Mouse (Mus musculus) limb, embryonic 13.5 days (tissue): ENCODE measurements around the gene Gabrb2. TPM values are rescaled to one million over a fixed set of nuclear protein-coding genes. Genes with fewer than 3 reads are reported as not detected.

Experiments
- ATAC-seq: fragments of 200-750 bp; cut with Nextera tagmentation; 2 replicates; pipeline ENCODE4 v1.8.0; 2017; ENCODE audit warnings: low read depth, moderate number of reproducible peaks, moderate TSS enrichment; ENCODE audit not compliant: low FRiP score
- H3K27ac ChIP-seq: fragments of 300-500 bp; sonication (generic); 2 replicates; pipeline ENCODE4 v1.5.1; 2015; ENCODE audit warnings: inconsistent platforms, mild to moderate bottlenecking, moderate library complexity
- H3K27me3 ChIP-seq: fragments of 300-500 bp; sonication (generic); 2 replicates; pipeline ENCODE4 v1.6.1; 2015; ENCODE audit warnings: mild to moderate bottlenecking, inconsistent platforms
- H3K36me3 ChIP-seq: fragments of 300-500 bp; sonication (generic); 2 replicates; pipeline ENCODE4 v1.6.1; 2015; ENCODE audit warnings: inconsistent platforms, mild to moderate bottlenecking, moderate library complexity
- H3K4me1 ChIP-seq: fragments of 300-500 bp; sonication (generic); 2 replicates; pipeline ENCODE4 v1.6.1; 2015; ENCODE audit warnings: inconsistent platforms
- H3K4me2 ChIP-seq: fragments of 300-500 bp; sonication (generic); replicated peaks from 2 replicates; pipeline ENCODE4 v1.6.1; 2015; ENCODE audit warnings: inconsistent platforms, mild to moderate bottlenecking, moderate library complexity
- H3K4me3 ChIP-seq: fragments of 300-500 bp; sonication (generic); 2 replicates; pipeline ENCODE4 v1.5.1; 2015; ENCODE audit warnings: moderate library complexity, mild to moderate bottlenecking, inconsistent platforms
- H3K9ac ChIP-seq: fragments of 300-500 bp; sonication (generic); 2 replicates; pipeline ENCODE4 v1.6.1; 2015; ENCODE audit warnings: mild to moderate bottlenecking, inconsistent platforms
- H3K9me3 ChIP-seq: fragments of 300-500 bp; sonication (generic); 2 replicates; pipeline ENCODE4 v1.6.1; 2016; ENCODE audit warnings: inconsistent platforms
- WGBS: fragments of 180-500 bp; shearing (Covaris S2); methylation state at CpG from one replicate; pipeline ENCODE4 v1.1.7; 2015; 5-methylcytosine and 5-hydroxymethylcytosine counted together
- polyA plus RNA-seq: library from polyadenylated mRNA; unstranded; fragments of >200 nt; fragmentation: Nextera tagmentation; extraction: Ambion mirVana; gene quantifications from 2 replicates; pipeline ENCODE4 v1.2.1, GENCODE M21; 2015

Gabrb2 gene
- polyA plus RNA-seq, 1 experiment from 2014 or later = 1.5 TPM

DNA sequence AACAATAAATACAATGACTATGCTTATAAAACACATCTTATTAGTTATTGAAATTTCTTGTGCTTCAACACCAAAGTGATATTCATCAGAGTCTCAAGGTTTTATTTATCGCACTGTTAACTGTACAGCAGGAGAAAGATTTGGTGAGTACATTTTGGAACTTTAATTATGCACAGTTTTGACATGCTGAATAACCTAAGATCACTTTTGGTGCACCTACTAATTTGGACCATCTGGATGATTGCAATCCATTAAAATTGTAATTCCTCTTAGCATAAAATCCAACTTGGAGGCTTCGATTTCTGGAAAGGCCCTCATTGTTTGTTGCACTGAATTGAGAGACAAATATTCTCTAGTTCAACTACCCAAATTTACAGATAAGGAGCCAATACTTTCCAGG, 123.3 kb downstream of the Gabrb2 start:
- 84% methylated on average over 2 of the region's 2 CpGs for WGBS
- Histone ChIP-seq H3K9me3 (no peaks in the 10 kb centered on the region), H3K4me1 (no peaks in the 10 kb centered on the region), H3K36me3 (no peaks in the 10 kb centered on the region), H3K4me3 (no peak overlapping the region), H3K27ac (no peak overlapping the region), H3K4me2 (no peak overlapping the region), H3K9ac (no peak overlapping the region), H3K27me3 (no peaks in the 10 kb centered on the region)
- ATAC-seq = no peak

DNA sequence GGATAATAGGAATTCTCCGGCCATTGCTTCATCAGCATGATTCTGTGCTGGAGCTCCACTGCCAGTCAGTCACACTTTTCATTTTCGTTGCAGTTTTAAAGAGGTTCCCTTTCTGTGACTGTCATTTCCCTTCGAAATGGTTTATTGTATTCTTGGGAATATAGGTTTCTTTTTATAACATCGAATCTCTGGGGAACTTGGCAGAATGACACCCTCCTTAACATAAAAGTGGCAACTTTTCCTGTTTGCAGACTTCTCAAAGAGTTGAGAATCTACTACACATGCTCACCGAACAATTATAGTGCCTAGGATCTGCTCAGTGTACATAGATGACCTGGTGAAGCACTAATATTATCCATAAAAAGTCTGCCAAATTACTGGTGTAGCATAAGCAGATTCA, 146.5 kb downstream of the Gabrb2 start:
- Histone ChIP-seq H3K27me3 (no peaks in the 10 kb centered on the region), H3K4me1 (no peaks in the 10 kb centered on the region), H3K4me3 (no peak overlapping the region), H3K9ac (no peak overlapping the region), H3K9me3 (no peaks in the 10 kb centered on the region), H3K36me3 (no peaks in the 10 kb centered on the region), H3K4me2 (no peak overlapping the region), H3K27ac (no peak overlapping the region)
- no peak for ATAC-seq
- 83% methylated on average over 5 of the region's 5 CpGs for WGBS

DNA sequence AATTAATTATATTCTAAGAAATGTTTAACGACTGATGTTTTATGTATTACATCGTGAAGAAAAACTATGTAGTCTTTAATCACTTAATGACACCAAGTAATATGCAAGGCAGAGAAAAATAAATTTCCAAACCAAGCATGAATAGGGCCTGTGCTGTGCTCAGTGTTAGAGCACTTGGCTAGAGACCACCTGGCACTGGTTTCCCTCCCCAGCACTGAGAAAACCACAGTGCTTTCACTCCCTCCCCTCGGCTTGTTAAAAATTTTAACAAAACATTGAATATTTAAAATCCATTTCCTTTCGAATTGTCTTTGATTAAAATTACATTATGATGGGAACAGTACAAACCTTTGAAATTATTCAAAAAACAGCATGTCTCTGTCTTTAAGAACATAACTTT, 151.9 kb downstream of the Gabrb2 start:
- no peak overlapping the region for H3K27ac ChIP-seq
- no peaks in the 10 kb centered on the region for H3K4me1 ChIP-seq
- no peaks in the 10 kb centered on the region for H3K36me3 ChIP-seq
- 73% methylated on average over 4 of the region's 4 CpGs for WGBS
- H3K4me2 ChIP-seq = no peak overlapping the region
- H3K27me3 ChIP-seq = no peaks in the 10 kb centered on the region
- no peak overlapping the region for H3K9ac ChIP-seq
- H3K4me3 ChIP-seq = no peak overlapping the region
- no peaks in the 10 kb centered on the region for H3K9me3 ChIP-seq
- ATAC-seq = no peak

GRCm38 (mm10) chr11:42575146-42575873, 155.8 kb downstream of the Gabrb2 start:
- 78% methylated on average over 3 of the region's 3 CpGs for WGBS
- Histone ChIP-seq H3K4me2 (no peak overlapping the region), H3K4me1 (no peaks in the 10 kb centered on the region)

GRCm38 (mm10) chr11:42579804-42580203, 160.2 kb downstream of the Gabrb2 start:
- WGBS = 77% methylated on average over 6 of the region's 6 CpGs
- ATAC-seq = no peak
- Histone ChIP-seq H3K9me3 (no peaks in the 10 kb centered on the region), H3K36me3 (no peaks in the 10 kb centered on the region), H3K9ac (no peak overlapping the region), H3K4me3 (no peak overlapping the region), H3K27ac (no peak overlapping the region), H3K4me2 (no peak overlapping the region), H3K4me1 (no peaks in the 10 kb centered on the region), H3K27me3 (no peaks in the 10 kb centered on the region)

More at GRCm38 (mm10) chr11:42575146-42575873, 155.8 kb downstream of the Gabrb2 start:
- H3K36me3 ChIP-seq = no peaks in the 10 kb centered on the region
- no peak overlapping the region for H3K27ac ChIP-seq
- ATAC-seq = no peak
- H3K4me3 ChIP-seq = no peak overlapping the region
- H3K9me3 ChIP-seq = no peaks in the 10 kb centered on the region
- no peak overlapping the region for H3K9ac ChIP-seq
- no peaks in the 10 kb centered on the region for H3K27me3 ChIP-seq

DNA sequence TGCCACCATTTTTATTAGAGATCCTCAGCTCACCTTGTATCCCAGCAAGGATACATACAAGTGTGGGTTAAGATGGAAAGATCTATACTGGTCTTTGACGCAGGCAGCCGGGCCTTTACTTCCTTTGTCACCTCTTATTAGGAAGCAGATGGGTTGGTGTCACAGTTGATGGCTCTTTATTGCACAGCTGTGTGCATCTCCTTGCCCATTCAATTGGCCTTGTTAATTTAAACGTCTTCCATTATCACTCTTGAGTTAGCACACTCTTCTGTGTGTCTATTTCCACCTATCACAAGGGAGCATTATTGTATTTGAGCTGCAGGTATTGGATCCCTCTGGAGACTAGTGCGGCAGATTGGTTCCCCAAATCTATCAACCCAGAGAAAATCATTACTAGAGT, 161.6 kb downstream of the Gabrb2 start:
- H3K9me3 ChIP-seq = no peaks in the 10 kb centered on the region
- 79% methylated on average over 4 of the region's 4 CpGs for WGBS
- H3K36me3 ChIP-seq = no peaks in the 10 kb centered on the region
- ATAC-seq = no peak
- H3K27ac ChIP-seq = no peak overlapping the region
- H3K27me3 ChIP-seq = no peaks in the 10 kb centered on the region
- no peak overlapping the region for H3K4me2 ChIP-seq
- no peak overlapping the region for H3K4me3 ChIP-seq
- no peak overlapping the region for H3K9ac ChIP-seq
- no peaks in the 10 kb centered on the region for H3K4me1 ChIP-seq

- Histone ChIP-seq H3K27ac (no peak overlapping the region), H3K4me2 (no peak overlapping the region), H3K9ac (no peak overlapping the region), H3K9me3 (no peaks in the 10 kb centered on the region), H3K4me3 (no peak overlapping the region), H3K4me1 (no peaks in the 10 kb centered on the region), H3K36me3 (no peaks in the 10 kb centered on the region), H3K27me3 (no peaks in the 10 kb centered on the region)
- ATAC-seq = no peak
Observed at GRCm38 (mm10) chr11:42581753-42582152, 162.2 kb downstream of the Gabrb2 start.

GRCm38 (mm10) chr11:42592418-42592817, 172.9 kb downstream of the Gabrb2 start:
- Histone ChIP-seq H3K27ac (no peak overlapping the region), H3K4me1 (no peaks in the 10 kb centered on the region), H3K4me3 (no peak overlapping the region), H3K9ac (no peak overlapping the region), H3K36me3 (no peaks in the 10 kb centered on the region), H3K27me3 (no peaks in the 10 kb centered on the region), H3K9me3 (no peaks in the 10 kb centered on the region), H3K4me2 (no peak overlapping the region)
- 84% methylated on average over 3 of the region's 3 CpGs for WGBS
- ATAC-seq = no peak

DNA sequence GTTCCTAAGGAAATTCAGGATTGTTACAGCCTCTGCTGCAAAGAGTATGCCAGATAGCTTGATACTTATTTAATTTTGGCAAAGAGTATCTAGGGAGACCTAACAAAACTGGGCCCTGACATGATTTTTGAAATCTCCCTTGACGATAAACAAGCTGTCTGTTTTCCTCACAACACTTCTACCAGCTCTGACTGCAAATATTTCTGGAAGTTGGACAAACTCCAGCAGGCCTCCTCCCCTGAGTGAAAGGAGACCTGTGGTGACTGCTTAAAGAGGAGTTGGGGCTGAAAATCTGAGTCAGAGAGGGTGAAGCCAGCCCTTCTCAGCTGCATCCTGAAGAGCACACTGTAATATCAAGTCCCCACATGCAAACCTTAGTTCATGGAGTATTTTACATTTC, 186.7 kb downstream of the Gabrb2 start:
- 78% methylated on average over 1 of the region's 1 CpGs for WGBS

GRCm38 (mm10) chr11:42609128-42609763, 189.7 kb downstream of the Gabrb2 start:
- no peaks in the 10 kb centered on the region for H3K9me3 ChIP-seq
- H3K4me2 ChIP-seq = no peak overlapping the region
- no peak overlapping the region for H3K27ac ChIP-seq
- ATAC-seq = no peak
- WGBS = 86% methylated on average over 3 of the region's 3 CpGs
- H3K27me3 ChIP-seq = no peaks in the 10 kb centered on the region
- H3K36me3 ChIP-seq = no peaks in the 10 kb centered on the region
- no peak overlapping the region for H3K9ac ChIP-seq
- H3K4me3 ChIP-seq = no peak overlapping the region
- no peaks in the 10 kb centered on the region for H3K4me1 ChIP-seq

More for the DNA sequence above, 186.7 kb downstream of the Gabrb2 start:
- no peaks in the 10 kb centered on the region for H3K27me3 ChIP-seq
- H3K36me3 ChIP-seq = no peaks in the 10 kb centered on the region
- no peaks in the 10 kb centered on the region for H3K9me3 ChIP-seq
- no peak overlapping the region for H3K4me3 ChIP-seq
- H3K4me2 ChIP-seq = no peak overlapping the region
- no peak overlapping the region for H3K9ac ChIP-seq
- no peak for ATAC-seq
- H3K27ac ChIP-seq = no peak overlapping the region
- H3K4me1 ChIP-seq = no peaks in the 10 kb centered on the region

DNA sequence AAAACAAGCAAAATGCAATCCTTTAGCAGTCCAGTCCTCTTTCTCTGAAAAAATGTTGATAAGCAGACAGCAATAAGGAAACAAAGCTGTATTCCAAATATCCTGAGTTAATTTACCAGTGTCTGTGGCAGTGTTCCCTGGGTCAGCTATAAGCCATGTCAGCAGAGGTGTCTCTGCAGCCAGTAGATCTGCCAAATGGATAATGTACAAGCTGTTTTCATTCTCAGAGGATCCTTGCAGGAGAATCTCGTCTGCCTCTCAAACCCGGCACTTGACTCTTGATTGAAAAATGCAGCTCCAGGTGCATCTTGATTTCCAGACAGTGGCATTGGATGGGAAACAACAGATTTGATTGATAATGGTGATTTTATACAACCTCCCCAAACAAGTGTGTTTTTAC, 198.6 kb downstream of the Gabrb2 start:
- no peaks in the 10 kb centered on the region for H3K9me3 ChIP-seq
- no peaks in the 10 kb centered on the region for H3K27me3 ChIP-seq
- ATAC-seq = no peak

DNA sequence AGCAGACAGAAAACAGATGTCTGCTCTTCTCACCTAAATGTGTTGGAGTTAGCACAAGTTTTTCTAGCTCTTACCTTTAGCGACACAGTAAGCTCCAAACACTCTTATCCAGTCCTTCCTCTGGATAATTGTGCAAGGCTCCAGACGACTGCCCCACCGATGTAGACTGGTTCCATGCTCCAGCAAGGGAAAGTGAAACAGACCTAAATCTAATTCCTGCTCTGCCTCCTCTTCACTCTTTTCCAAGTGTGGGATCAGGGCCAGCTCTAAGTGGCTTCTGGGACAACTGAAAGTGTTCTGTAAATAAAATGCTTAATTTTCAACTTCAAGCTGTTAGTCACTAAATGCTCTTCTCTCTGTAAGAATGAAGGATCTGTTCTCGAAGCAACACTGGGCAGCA, 201.6 kb downstream of the Gabrb2 start:
- WGBS = 82% methylated on average over 4 of the region's 4 CpGs
- no peak for ATAC-seq
- no peaks in the 10 kb centered on the region for H3K4me1 ChIP-seq
- no peaks in the 10 kb centered on the region for H3K27me3 ChIP-seq
- no peak overlapping the region for H3K9ac ChIP-seq
- no peak overlapping the region for H3K4me3 ChIP-seq
- no peaks in the 10 kb centered on the region for H3K9me3 ChIP-seq
- H3K36me3 ChIP-seq = no peaks in the 10 kb centered on the region
- H3K27ac ChIP-seq = no peak overlapping the region
- H3K4me2 ChIP-seq = no peak overlapping the region

More for the DNA sequence above, 198.6 kb downstream of the Gabrb2 start:
- WGBS = 83% methylated on average over 2 of the region's 2 CpGs
- no peaks in the 10 kb centered on the region for H3K36me3 ChIP-seq
- no peak overlapping the region for H3K4me3 ChIP-seq
- no peaks in the 10 kb centered on the region for H3K4me1 ChIP-seq
- no peak overlapping the region for H3K9ac ChIP-seq
- H3K27ac ChIP-seq = no peak overlapping the region
- H3K4me2 ChIP-seq = no peak overlapping the region

GRCm38 (mm10) chr11:42650111-42650510, 230.6 kb downstream of the Gabrb2 start:
- WGBS = 43% methylated on average over 5 of the region's 5 CpGs
- Histone ChIP-seq H3K9me3 (no peaks in the 10 kb centered on the region), H3K4me3 (no peak overlapping the region), H3K27me3 (no peaks in the 10 kb centered on the region), H3K9ac (no peak overlapping the region), H3K4me2 (no peak overlapping the region), H3K27ac (no peak overlapping the region), H3K36me3 (no peaks in the 10 kb centered on the region), H3K4me1 (no peaks in the 10 kb centered on the region)
- no peak for ATAC-seq
